Mouse (Mus musculus) neural tube, embryonic 14.5 days (tissue): Measurements from ENCODE around the gene Mreg. TPM values are rescaled to one million over a fixed set of nuclear protein-coding genes. Genes with fewer than 3 reads are reported as not detected.

ENCODE experiments used
- ATAC-seq: fragments of 200-750 bp; cut with Nextera tagmentation; 2 replicates; pipeline ENCODE4 v1.8.0; 2017; ENCODE audit warnings: low read depth, mild to moderate bottlenecking, moderate TSS enrichment, moderate library complexity
- H3K27ac ChIP-seq: fragments of 300-500 bp; sonication (generic); 2 replicates; pipeline ENCODE4 v1.5.1; 2014; ENCODE audit warnings: low read depth, mild to moderate bottlenecking, control low read depth, low read length, moderate library complexity, mixed read lengths
- H3K27me3 ChIP-seq: fragments of 300-500 bp; sonication (generic); 2 replicates; pipeline ENCODE4 v1.6.1; 2014; ENCODE audit warnings: low read length; ENCODE audit not compliant: control insufficient read depth, insufficient read depth
- H3K36me3 ChIP-seq: fragments of 300-500 bp; sonication (generic); 2 replicates; pipeline ENCODE4 v1.6.1; 2014; ENCODE audit warnings: low read length, mixed read lengths; ENCODE audit not compliant: control insufficient read depth, insufficient read depth
- H3K4me1 ChIP-seq: fragments of 300-500 bp; sonication (generic); 2 replicates; pipeline ENCODE4 v1.6.1; 2014; ENCODE audit warnings: low read length; ENCODE audit not compliant: control insufficient read depth, insufficient read depth
- H3K4me2 ChIP-seq: fragments of 300-500 bp; sonication (generic); 2 replicates; pipeline ENCODE4 v1.6.1; 2014; ENCODE audit warnings: mild to moderate bottlenecking, low read depth, low read length, control low read depth
- H3K4me3 ChIP-seq: fragments of 300-500 bp; sonication (generic); 2 replicates; pipeline ENCODE4 v1.5.1; 2014; ENCODE audit warnings: low read depth, low read length, control low read depth, mixed read lengths
- H3K9ac ChIP-seq: fragments of 300-500 bp; sonication (generic); replicated peaks from 2 replicates; pipeline ENCODE4 v1.6.1; 2014; ENCODE audit warnings: low read depth, mild to moderate bottlenecking, control low read depth, low read length, mixed read lengths
- H3K9me3 ChIP-seq: fragments of 300-500 bp; sonication (generic); 2 replicates; pipeline ENCODE4 v1.6.1; 2016; ENCODE audit warnings: low read length; ENCODE audit not compliant: control insufficient read depth
- WGBS: fragments of 180-500 bp; shearing (Covaris S2); extraction: QIAGEN DNeasy Blood & Tissue Kit; methylation state at CpG from one replicate; pipeline ENCODE4 v1.1.7; 2014; 5-methylcytosine and 5-hydroxymethylcytosine counted together
- polyA plus RNA-seq: library from polyadenylated mRNA; unstranded; fragments of >200 nt; fragmentation: Nextera tagmentation; extraction: Ambion mirVana; gene quantifications from 2 replicates; pipeline ENCODE4 v1.2.1, GENCODE M21; 2014

Mreg gene
- polyA plus RNA-seq, 1 experiment from 2014 or later = 3.0 TPM

DNA sequence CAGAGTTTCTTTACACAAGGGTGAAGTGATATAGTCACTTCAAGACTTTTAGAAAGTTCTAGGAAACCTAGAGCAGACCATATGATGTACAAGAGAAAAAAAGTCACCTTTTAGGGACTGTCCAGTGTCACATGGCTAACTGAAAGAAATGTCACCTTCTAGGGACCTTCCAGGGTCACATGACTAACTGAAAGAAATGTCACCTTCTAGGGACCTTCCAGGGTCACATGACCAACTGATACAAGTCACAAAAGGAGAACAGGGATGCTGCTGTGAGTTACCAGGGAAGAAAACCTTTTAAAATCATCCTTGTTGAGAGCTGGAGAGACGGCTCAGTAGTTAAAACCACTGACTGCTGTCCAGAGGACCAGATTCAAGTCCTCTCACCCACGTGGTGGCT lies 10.0 kb downstream of the Mreg start:
- no peaks in the 10 kb centered on the region for H3K9me3 ChIP-seq
- H3K27me3 ChIP-seq = no peaks in the 10 kb centered on the region
- no peak overlapping the region for H3K4me2 ChIP-seq
- H3K9ac ChIP-seq = no peak overlapping the region
- no peaks in the 10 kb centered on the region for H3K4me1 ChIP-seq
- no peak for ATAC-seq
- H3K36me3 ChIP-seq = no peaks in the 10 kb centered on the region
- no peak overlapping the region for H3K4me3 ChIP-seq
- 80% methylated on average over 2 of the region's 2 CpGs for WGBS
- no peak overlapping the region for H3K27ac ChIP-seq

DNA sequence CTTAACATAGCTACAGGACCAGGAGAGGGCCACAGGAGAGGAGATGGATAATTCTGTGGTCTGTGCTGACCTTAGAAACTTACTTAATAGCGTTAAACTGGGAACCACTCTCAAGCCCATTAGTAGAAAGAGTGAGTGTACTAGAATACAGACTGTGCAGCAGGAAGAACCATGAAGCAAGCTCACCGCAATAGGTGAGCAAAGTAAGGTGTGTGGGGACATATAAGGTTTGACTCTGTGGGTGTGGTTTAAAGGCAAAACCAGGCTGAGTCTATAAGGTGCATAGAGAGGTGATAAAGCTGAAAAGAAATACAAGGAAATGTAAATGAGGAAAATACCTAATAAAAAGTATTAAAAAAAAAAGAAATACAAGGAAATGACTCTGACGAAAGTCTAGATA lies 11.0 kb downstream of the Mreg start:
- WGBS = 89% methylated on average over 3 of the region's 3 CpGs
- Histone ChIP-seq H3K36me3 (no peaks in the 10 kb centered on the region), H3K4me1 (no peaks in the 10 kb centered on the region), H3K4me3 (no peak overlapping the region), H3K27ac (no peak overlapping the region), H3K27me3 (no peaks in the 10 kb centered on the region), H3K4me2 (no peak overlapping the region), H3K9me3 (no peaks in the 10 kb centered on the region), H3K9ac (no peak overlapping the region)
- ATAC-seq = no peak

GRCm38 (mm10) chr1:72198142-72198806 lies 13.8 kb downstream of the Mreg start:
- H3K4me1 ChIP-seq = no peaks in the 10 kb centered on the region
- ATAC-seq = no peak
- WGBS = 54% methylated on average over 10 of the region's 10 CpGs

DNA sequence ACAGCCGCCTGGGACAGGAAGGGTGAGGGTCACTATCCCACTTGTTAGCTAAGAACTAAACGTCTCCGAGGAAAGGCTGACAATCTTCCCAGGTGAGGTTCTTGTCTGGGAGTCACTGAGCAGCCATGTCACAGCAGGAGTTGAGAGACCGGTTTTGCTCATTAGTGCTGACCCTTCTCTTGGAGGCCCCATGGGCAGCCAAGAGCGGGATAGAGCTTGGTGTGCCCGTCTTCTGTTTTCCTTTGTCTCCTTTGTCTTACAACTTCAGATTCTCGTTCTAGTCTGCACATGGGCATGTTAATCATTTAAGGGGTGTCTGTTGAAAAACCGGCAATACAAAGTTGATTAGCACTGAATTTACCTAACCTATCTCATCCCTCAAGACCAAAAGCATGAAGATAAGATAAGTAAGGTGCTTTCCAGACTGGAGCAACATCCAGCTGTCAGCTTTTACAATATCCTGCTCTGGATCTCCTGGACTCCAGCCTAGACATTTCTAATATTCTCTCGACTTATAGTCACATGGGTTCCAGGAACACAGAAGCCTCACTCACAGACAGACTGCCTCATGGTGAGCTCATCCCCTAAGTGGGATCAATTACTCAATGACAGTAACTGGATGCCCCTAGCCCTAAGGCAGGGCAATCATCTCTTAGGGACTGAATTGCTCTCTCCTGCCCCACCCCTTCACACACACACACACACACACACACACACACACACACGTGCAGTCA lies 15.3 kb downstream of the Mreg start:
- WGBS = 72% methylated on average over 10 of the region's 10 CpGs
- H3K36me3 ChIP-seq = no peaks in the 10 kb centered on the region
- ATAC-seq = peak; percentile 56; the same call in 1 of the 2 replicates

More at GRCm38 (mm10) chr1:72198142-72198806, 13.8 kb downstream of the Mreg start:
- Histone ChIP-seq H3K9ac (no peak overlapping the region), H3K4me3 (no peak overlapping the region), H3K36me3 (no peaks in the 10 kb centered on the region), H3K27me3 (no peaks in the 10 kb centered on the region), H3K9me3 (no peaks in the 10 kb centered on the region), H3K27ac (no peak overlapping the region), H3K4me2 (no peak overlapping the region)

DNA sequence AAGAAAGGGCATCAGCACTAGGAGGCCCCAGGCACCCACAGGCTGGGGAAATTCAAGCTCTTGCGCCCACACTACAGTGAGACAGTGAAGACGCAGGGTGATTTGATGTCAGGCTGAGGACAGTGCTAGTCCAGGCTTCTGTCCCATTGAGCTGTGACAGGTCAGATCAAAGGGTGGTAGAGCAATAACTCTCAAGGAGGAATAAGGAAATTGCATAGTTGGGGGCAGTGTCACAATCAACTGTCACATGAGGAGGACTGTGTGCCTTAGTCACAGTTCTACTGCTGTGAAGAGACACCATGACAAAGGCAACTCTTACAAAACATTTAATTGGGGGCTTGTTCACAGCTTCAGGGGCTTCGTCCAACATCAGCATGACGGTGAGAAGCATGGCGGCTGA lies 16.0 kb downstream of the Mreg start:
- ATAC-seq = no peak
- Histone ChIP-seq H3K27me3 (no peaks in the 10 kb centered on the region), H3K4me2 (no peak overlapping the region), H3K4me1 (no peaks in the 10 kb centered on the region), H3K27ac (no peak overlapping the region), H3K9me3 (no peaks in the 10 kb centered on the region), H3K9ac (no peak overlapping the region), H3K4me3 (no peak overlapping the region), H3K36me3 (no peaks in the 10 kb centered on the region)
- 60% methylated on average over 5 of the region's 5 CpGs for WGBS

More for the DNA sequence above, 15.3 kb downstream of the Mreg start:
- Histone ChIP-seq H3K4me2 (no peak overlapping the region), H3K4me1 (no peaks in the 10 kb centered on the region), H3K27me3 (no peaks in the 10 kb centered on the region), H3K9me3 (no peaks in the 10 kb centered on the region), H3K27ac (no peak overlapping the region), H3K4me3 (no peak overlapping the region), H3K9ac (no peak overlapping the region)

GRCm38 (mm10) chr1:72191449-72191848 lies 20.7 kb downstream of the Mreg start:
- WGBS = 84% methylated on average over 8 of the region's 8 CpGs
- H3K4me2 ChIP-seq = no peak overlapping the region
- no peak overlapping the region for H3K9ac ChIP-seq
- no peak for ATAC-seq
- H3K36me3 ChIP-seq = no peaks in the 10 kb centered on the region
- no peaks in the 10 kb centered on the region for H3K9me3 ChIP-seq
- no peak overlapping the region for H3K4me3 ChIP-seq
- H3K27me3 ChIP-seq = no peaks in the 10 kb centered on the region
- no peak overlapping the region for H3K27ac ChIP-seq
- H3K4me1 ChIP-seq = no peaks in the 10 kb centered on the region

DNA sequence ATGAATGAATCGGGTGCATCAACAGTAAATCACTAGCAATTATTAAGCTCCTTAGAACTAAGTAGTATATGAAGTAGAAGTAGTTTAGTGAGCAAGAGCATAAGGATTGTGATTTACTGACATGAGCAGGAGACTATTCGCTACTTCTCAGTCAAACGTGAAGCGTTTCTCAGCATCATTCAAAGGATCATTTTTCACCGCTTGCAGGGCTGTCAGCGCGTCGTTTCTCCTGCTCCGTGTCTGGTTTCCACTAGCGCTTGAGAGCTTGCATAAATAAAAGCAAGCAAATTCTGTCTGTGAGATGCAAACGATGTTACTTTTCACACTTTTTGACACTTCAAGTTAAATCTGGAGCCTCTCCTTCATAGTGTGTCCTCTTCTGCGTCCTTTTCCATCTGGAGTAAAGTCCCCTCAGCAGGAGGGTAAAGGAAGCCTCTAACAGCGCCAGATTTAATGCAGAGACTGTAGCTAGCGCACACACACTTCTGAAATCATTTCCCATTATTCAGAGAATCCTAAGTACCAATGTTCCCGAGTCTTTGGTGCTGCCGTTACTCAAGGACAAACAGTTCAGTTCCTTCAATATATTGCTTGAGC lies 23.9 kb downstream of the Mreg start:
- Histone ChIP-seq H3K27me3 (no peaks in the 10 kb centered on the region), H3K27ac (no peak overlapping the region), H3K9ac (no peak overlapping the region), H3K4me3 (no peak overlapping the region), H3K4me1 (peaks cover 2% of the 10 kb centered on the region; the same call in 1 of the 2 replicates), H3K4me2 (0 out of 2 replicates have a peak overlapping the region, but pooled peaks have one; percentile 21), H3K36me3 (no peaks in the 10 kb centered on the region), H3K9me3 (no peaks in the 10 kb centered on the region)
- ATAC-seq = no peak
- 50% methylated on average over 16 of the region's 16 CpGs for WGBS

DNA sequence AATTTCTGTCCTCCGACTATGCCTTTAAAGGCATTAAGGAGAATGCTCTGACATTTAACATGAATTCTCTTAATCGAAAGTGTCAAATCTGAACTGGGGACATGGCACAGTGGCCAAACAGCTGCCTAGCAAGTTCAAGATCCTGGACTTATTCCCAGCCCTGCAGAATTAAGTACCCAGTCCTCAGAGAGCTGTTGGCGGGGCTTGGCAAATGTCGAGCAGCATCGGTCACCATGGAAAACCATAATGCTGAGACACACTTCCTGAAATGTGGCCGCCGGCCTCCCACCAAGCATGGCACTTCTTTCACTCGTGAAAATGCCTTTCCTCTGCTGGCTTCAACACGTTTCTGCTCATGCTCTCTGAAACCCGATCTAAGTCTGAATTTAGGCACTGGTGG lies 24.6 kb downstream of the Mreg start:
- no peaks in the 10 kb centered on the region for H3K36me3 ChIP-seq
- no peaks in the 10 kb centered on the region for H3K27me3 ChIP-seq
- H3K9me3 ChIP-seq = no peaks in the 10 kb centered on the region
- no peak for ATAC-seq
- H3K4me3 ChIP-seq = no peak overlapping the region
- 57% methylated on average over 10 of the region's 10 CpGs for WGBS
- H3K4me2 ChIP-seq = no peak overlapping the region
- H3K9ac ChIP-seq = no peak overlapping the region
- H3K27ac ChIP-seq = no peak overlapping the region
- H3K4me1 ChIP-seq = peaks cover 8% of the 10 kb centered on the region; the same call in 1 of the 2 replicates

- no peak for ATAC-seq
- WGBS = 83% methylated on average over 5 of the region's 5 CpGs
- no peaks in the 10 kb centered on the region for H3K36me3 ChIP-seq
- H3K4me1 ChIP-seq = peaks cover 8% of the 10 kb centered on the region; the same call in 1 of the 2 replicates
- H3K27me3 ChIP-seq = no peaks in the 10 kb centered on the region
- H3K9ac ChIP-seq = no peak overlapping the region
- no peak overlapping the region for H3K27ac ChIP-seq
- H3K4me2 ChIP-seq = no peak overlapping the region
- H3K9me3 ChIP-seq = no peaks in the 10 kb centered on the region
- no peak overlapping the region for H3K4me3 ChIP-seq
These were observed 26.0 kb downstream of the Mreg start for GRCm38 (mm10) chr1:72186151-72186550.
